Mouse (Mus musculus) kidney, adult 8-10 months (tissue): ENCODE data around the gene Irgm2.
"Not testable (repeated sequence)": the region's sequence is repeated elsewhere in the genome, so short reads cannot be mapped to it uniquely, and the experiment has no call there.

Source experiments
- DNase-seq, 2 experiments: peaks; one replicate each; pipeline ENCODE4 v3.0.0; 2022

The Irgm2 gene

GRCm38 (mm10) chr11:58213673-58214342 is 14.4 kb downstream of the Irgm2 start:
- no peak for DNase-seq

DNA sequence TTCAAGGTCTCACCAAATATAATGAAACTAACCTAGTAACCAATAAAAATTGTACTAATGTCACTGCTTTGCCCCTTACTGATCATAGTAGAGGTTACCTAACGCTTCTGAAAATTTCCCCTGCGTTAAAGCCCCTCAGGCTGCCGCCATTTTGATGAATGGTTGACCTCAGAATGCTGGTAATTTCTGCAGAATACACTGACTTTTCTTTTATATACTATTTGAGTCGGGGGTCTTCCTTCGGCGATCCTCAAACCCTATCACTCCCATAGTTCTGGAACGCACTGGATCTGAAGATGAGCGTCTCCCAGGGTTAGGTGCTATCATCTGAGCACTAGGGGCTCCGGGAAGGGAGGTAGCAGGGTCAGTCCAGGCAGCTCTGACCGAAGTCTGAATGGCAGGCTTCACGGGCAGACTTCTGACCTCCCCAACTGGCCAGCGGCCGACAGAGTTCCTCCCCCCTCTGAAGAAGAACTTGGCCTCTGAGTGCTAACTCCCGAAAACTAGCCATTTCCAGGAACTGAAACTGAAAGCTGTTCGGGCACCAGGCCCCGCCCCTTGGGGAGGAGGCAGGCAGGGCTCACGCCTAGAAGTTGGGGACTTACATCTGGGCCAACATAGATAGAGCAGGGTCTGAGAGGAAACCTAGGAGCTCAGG is 15.1 kb downstream of the Irgm2 start:
- DNase-seq, result peak; percentile 94 to 96

- not testable (repeated sequence) for DNase-seq
Observed at GRCm38 (mm10) chr11:58215049-58215430, 15.6 kb downstream of the Irgm2 start.

GRCm38 (mm10) chr11:58215814-58216213 is 16.4 kb downstream of the Irgm2 start:
- no peak for DNase-seq

GRCm38 (mm10) chr11:58216823-58217222 is 17.4 kb downstream of the Irgm2 start:
- no peak for DNase-seq

- DNase-seq, result peak in 1 of 2 experiments; percentile 19
Observed at GRCm38 (mm10) chr11:58223751-58224150, 24.3 kb downstream of the Irgm2 start.

GRCm38 (mm10) chr11:58224313-58224712 is 24.9 kb downstream of the Irgm2 start:
- DNase-seq, result peak; percentile 75 to 82

GRCm38 (mm10) chr11:58224872-58225271 is 25.5 kb downstream of the Irgm2 start:
- not testable (repeated sequence) for DNase-seq

- peak; percentile 74 to 89 for DNase-seq
Observed at GRCm38 (mm10) chr11:58225655-58226054, 26.2 kb downstream of the Irgm2 start.

- DNase-seq, result no peak
Observed at GRCm38 (mm10) chr11:58226425-58226824, 27.0 kb downstream of the Irgm2 start.

GRCm38 (mm10) chr11:58228021-58228420 is 28.6 kb downstream of the Irgm2 start:
- not testable (repeated sequence) for DNase-seq

DNA sequence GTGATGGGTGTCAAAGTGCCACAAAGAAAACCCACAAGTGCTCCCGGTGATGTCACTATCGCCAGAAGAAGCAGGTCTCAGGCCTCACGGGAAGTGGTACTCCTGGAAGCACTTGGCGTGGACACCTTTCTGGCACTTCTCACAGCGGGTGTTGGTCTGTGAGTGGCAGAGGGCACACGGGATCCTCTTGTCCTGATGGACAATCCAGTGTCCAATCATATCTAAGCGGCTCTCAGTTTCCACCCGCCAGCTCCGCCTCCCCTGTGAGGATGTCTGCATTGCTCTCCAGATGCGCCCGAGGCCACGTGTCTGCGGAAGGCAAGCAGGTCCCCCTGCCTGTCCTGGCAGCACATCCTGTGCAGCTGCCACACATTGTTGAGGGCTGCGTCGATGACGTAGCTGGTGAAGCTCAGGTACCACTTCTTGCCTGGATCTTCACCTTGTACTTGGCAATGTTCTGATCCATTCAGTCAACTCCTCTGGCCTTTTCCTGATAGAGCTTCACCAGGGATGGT is 31.0 kb downstream of the Irgm2 start:
- no peak for DNase-seq

GRCm38 (mm10) chr11:58231156-58231555 is 31.7 kb downstream of the Irgm2 start:
- no peak for DNase-seq

DNA sequence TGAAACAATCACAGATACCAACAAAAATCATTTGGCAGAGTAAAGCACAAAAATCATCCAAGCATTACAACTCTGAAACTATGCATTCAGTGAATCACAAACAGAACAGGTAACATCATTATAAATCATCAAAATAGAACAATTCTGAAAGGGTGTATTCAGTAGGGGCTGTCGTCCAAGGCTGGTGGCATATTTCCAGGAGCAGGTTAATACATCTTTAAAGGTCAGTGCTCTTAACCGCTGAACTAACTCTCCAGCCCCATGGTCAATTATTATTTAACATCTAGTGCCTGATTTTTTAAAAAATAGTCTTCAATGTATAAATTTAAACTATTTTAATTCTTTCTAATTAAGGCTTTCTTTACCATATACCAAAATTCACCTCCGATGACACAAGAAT is 35.1 kb downstream of the Irgm2 start:
- DNase-seq, result peak in 1 of 2 experiments; percentile 47

GRCm38 (mm10) chr11:58235152-58235551 is 35.7 kb downstream of the Irgm2 start:
- DNase-seq, result peak in 1 of 2 experiments; percentile 55

DNA sequence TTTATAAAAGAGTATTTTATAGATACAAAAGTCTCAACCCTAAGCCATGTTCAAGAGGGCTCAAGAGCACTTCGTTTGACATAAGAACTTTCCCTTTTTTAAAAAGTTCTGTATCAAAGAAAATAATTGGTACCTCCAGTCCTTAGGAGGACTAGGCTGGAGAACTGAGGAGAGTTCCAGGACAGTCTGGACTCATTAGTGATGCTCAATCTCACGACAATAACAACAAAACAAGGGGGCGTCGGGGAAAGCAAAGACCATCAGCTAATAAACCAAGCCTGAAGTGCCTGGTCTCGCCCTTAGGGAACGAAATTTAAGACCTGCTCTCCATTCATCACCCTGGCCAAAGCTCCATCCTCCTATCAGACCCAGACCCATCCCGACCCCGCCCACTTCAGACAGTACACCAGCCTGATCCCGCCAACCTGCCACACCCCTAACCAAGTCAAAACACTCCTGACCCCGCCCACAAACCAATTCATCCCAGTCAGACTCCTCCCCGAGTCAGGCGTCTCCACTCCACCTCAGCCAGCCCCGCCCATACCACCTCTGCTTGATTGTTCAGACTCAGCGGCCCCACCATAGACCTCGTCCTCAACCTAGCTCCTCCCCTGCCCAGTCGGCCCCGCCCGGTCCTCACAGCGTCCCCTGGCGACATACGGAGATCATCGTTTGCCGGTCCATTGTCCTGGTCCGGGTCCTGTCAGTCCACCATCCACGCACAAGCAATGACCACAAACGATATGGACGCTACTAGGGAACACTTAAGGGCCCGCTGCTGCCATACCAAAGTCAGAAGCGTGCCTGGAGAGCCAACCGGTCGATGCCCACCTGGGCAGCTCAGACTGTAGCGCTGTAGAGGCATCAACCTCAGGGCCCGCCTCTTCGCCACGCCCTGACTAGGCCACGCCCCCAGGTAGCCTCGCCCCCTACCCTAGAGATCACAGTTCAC is 39.7 kb downstream of the Irgm2 start:
- DNase-seq, result peak; percentile 55 to 69

DNA sequence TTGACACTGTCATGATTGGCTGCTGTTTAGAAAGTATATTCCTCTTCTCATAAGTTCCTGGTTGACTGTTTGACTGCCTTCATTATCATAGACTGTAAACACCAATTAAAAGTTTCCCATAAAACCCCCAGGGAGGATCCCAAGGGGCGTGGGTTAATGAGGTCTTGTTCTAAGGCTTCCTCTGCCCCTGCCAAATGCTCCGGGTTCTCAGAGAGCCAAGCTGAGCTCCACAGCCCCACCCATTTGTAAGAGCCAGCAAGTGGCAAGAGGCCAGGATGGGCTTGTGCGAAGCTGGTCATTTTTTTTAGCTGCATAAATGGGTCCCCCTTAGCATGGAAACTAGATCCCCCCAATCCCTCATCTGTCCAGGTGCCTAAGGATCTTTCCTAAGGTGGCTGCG is 47.9 kb downstream of the Irgm2 start:
- no peak for DNase-seq

- no peak for DNase-seq
Observed at GRCm38 (mm10) chr11:58249203-58249981, 50.0 kb downstream of the Irgm2 start.

DNA sequence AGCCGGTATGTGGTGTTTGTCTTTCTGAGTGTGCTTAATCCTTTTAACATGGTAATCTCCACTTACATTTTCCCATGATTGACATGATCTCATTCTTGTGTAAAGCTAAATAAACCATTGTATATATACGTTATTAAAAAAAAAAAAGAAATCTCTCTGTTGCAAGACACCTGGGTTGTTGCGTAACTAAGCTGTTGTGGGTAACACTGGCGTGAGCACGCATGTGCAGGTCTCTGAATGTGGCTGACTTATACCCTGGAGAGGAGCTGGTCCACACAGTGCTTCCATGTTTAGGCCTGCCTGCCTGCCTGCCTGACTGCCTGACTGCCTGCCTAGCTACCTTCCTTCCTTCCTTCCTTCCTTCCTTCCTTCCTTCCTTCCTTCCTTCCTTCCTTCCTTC is 51.1 kb downstream of the Irgm2 start:
- DNase-seq, result no peak

GRCm38 (mm10) chr11:58254411-58254810 is 55.0 kb downstream of the Irgm2 start:
- DNase-seq, result no peak

- DNase-seq, result no peak
Observed at GRCm38 (mm10) chr11:58257816-58258215, 58.4 kb downstream of the Irgm2 start.

- DNase-seq, result no peak
Observed at GRCm38 (mm10) chr11:58260156-58260555, 60.7 kb downstream of the Irgm2 start.
